Mouse (Mus musculus) mouse trophoblast stem cell (cell line): Measurements from ENCODE around the gene Mapk8ip2.

Experiments
- in situ Hi-C, 2 experiments: fragments of 300-500 bp; cut with MseI, MboI; formaldehyde crosslinking; loops; 2 replicates in 1 of 2; 3 replicates in 1 of 2; pipeline ENCODE4 v1.15.1; 2025

The Mapk8ip2 gene

DNA sequence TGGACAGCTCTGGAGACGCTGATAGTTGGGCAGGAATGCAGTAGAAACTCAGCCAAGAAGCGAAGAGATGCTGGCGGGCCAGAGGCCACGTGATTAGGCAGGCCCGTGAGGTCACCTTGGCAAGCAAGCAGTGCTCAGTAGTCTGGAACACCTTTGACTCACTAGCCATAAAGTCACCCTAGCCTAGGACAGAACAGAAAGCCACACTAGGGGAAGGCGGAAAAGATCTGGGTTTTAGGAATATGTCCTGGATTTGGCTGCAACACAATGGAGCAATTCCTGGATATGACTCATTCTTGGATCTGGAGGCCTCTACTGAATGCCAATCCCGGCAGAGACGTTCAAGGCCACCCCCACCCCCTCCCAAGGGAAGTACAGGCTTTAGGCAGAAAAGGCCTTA is 26.9 kb downstream of the Mapk8ip2 start:
- in situ Hi-C loops, result no loop called here

GRCm38 (mm10) chr15:89488182-89488581 is 34.5 kb downstream of the Mapk8ip2 start:
- in situ Hi-C loops, result no loop called here

- in situ Hi-C loops, result no loop called here
These were observed 35.0 kb downstream of the Mapk8ip2 start for GRCm38 (mm10) chr15:89488611-89489117.

DNA sequence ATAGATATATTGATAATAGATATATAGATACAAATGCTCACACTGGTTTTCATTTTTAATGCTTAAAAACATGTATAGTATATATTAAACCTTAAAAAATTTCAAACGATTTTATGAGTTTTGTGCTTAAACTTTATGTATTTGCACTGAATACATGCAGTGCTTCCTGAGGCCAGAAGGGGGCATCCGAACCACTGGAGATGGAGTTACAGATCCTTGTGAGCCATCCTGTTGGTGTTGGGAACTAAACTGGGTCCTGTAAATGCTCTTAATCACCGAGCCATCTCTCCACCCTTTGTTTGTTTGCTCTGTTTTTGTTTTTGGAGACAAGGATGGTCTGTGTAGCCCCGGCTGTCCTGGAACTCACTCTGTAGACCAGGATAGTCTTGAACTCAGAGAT is 41.3 kb downstream of the Mapk8ip2 start:
- in situ Hi-C loops, result no loop called here

DNA sequence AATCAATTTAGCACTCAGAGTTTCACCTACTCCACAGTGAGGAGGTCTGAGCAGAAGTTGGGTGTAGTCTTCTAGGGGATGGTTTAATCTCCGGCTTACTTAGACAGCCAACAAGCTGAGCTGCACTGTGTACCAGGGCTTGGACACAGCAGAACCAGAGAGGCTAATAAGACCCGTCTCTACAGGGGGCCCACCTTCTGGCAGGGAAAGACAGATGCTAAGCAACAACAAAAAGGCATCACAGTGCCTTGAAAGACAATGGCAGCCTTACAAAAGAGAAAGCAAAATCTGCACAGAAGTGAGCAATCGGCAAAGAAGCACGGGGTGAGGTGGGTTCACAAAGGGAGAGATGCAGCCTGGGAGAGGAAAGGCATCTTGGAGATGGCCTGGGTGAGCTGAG is 42.4 kb downstream of the Mapk8ip2 start:
- in situ Hi-C loops, result no loop called here

DNA sequence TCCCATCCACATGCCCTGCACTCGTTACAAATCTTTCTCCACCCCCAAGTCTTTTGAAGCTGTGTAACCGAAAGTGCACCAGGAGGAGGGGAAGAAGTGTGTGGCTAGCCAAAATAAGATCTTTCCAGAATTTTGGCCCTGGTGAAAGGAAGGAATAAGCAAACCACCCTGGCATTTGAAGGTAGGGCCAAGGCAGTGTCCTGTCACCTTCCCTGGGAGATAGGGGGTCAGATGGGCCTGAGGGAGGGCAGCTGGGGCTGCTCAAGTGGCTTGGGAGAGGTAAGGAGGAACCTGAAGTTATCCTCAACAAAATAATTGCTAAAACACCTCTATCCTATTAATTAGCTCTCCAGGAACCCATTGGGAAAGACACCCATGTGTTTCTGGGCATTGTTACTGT is 43.1 kb downstream of the Mapk8ip2 start:
- in situ Hi-C loops, result no loop called here

DNA sequence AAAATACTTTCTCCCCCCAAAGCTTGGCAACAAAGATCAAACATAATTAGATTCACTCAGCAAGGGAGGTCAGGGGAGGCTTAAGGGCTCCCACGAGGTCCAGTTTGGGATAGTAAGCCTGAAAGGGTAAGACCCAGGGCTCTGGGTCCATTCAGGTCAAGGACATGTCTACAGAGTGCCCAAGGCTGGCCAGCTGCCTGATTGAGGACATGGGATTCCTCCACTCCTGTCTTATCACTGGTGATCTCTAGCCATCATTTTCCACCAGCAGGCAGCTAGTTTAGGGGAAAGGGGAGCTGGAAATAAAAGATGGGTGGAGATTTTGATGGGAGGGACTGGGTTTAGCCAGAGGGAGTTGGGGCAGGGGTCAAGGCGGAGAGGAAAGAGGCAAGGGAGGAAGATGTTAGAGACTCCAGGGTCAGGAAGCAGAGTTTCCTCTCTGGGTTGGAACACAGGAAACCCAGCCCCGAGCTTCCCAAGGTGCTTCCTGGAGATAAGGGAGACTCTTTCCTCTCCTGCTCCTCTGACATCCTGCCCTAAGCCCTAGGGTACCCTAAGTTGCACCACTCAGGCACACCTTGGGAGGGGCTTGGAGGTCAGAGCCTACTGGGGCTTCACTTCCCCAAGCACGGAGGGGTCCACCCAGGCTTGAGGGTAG is 43.8 kb downstream of the Mapk8ip2 start:
- in situ Hi-C loops, result no loop called here

GRCm38 (mm10) chr15:89498049-89498960 is 44.6 kb downstream of the Mapk8ip2 start:
- in situ Hi-C loops, result no loop called here

DNA sequence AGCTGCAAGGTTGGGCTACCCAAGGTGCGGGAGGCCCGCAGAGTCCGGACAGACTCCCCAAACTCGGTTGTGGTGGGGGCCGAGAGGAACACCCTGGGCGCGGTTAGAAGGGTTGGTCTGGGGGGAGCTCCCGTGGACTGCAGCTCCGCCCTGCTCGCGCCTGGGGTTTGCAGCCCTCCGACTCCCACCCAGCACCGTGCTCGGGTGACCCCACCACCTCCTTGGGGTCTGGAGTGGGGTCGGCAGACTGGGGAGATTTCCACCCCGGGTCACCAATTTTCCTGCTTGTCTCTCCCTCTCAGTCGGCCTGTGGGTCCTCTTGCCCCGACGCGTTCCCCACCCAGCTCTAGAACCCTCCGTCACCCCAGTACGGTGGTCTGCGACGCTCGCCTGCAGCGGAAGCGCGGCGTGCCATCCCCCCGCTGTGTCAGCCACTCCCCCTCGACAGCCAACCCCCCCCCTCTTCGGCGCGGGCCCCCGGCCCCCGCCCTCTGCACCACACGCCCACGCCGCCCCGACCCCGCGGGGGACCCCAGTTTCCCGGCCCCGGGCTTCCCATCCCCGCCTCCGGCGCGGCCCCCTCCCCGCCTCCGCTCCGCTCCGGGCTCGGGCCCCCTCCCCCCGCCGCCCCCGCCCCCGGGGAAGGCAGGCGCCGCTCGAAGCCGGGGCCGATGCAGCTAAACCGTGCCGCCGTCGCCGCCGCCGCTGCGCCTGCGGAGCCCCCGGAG is 45.4 kb downstream of the Mapk8ip2 start, which contains the start of gene Shank3:
Gene Shank3 (plus strand): TSS at position 663 of the 728 bp plus-strand sequence.
- in situ Hi-C loops, result no loop called here

DNA sequence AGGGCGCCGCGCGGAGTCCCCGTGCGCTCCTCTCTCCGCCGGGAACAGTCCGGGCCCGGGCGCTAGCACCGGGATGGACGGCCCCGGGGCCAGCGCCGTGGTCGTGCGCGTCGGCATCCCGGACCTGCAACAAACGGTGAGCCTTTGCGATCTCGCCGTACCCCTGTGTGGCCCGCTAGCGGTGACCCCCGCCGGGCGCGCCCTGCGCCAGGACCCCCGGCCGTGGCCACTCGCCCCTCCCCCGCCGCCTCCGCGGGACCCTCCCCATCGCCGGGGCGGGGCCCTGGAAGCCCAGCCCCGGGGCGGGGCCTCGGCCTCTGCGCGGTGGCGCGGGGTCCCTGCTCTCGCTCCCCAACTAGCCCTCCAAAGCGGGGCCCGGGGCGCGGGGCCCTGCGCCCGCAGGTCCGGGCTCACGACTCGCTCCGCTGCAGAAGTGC is 46.1 kb downstream of the Mapk8ip2 start:
- in situ Hi-C loops, result no loop called here

DNA sequence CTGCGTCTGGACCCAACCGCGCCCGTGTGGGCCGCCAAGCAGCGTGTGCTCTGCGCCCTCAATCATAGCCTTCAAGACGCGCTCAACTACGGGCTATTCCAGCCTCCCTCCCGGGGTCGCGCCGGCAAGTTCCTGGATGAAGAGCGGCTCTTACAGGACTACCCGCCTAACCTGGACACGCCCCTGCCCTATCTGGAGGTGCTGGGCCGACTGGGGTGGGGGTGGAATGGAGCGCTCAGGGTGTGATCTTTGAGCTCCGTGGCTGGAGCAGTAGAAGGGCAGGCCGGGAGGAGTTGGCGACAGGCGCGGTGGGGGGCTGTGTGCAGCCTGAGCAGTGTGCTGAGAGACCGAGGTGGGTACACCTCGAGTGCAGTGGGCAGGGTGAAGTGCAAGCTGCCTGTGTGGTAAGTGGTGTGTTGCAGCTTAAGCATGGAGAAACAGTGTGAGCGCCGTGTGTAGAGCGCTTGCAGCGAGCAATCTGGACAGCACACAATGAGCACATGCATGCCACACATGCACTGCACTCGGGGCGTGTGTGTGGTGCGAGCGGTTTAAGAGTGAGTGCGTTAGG is 46.6 kb downstream of the Mapk8ip2 start:
- in situ Hi-C loops, result no loop called here

GRCm38 (mm10) chr15:89501321-89501720 is 47.6 kb downstream of the Mapk8ip2 start:
- in situ Hi-C loops, result no loop called here

GRCm38 (mm10) chr15:89504838-89505237 is 51.1 kb downstream of the Mapk8ip2 start:
- in situ Hi-C loops, result no loop called here

DNA sequence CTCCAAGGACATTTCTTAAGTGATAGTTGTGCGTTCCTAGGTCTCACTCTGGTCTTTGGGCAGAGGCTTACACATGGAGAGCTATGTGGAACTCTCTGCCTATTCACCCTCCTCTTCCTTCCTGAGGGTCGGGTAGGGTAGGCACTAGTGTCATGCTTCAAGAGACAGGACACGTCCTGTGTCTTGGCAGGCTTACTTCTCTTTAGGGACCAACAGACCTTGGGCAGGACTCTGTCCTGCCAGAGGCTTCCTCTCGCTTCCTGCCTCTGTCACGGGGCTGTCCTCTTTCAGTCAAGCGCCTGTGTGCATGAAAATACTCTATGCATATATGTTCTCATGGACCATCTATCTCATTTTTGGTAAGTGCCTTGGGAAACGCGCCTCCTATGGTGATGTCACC is 54.0 kb downstream of the Mapk8ip2 start:
- in situ Hi-C loops, result no loop called here

- in situ Hi-C loops, result no loop called here
These were observed 59.0 kb downstream of the Mapk8ip2 start for GRCm38 (mm10) chr15:89512679-89513078.
